Mouse (Mus musculus) thymus, postnatal 4 days (tissue): ENCODE data around the gene Smurf1.

Experiments
- DNase-seq: peaks from one replicate; pipeline ENCODE4 v3.0.0; 2021

The Smurf1 gene

GRCm38 (mm10) chr5:144860913-144861312 is 104.7 kb downstream of the Smurf1 start:
- no peak for DNase-seq

- no peak for DNase-seq
These were observed 106.4 kb downstream of the Smurf1 start for GRCm38 (mm10) chr5:144859284-144859683.

GRCm38 (mm10) chr5:144858527-144858926 is 107.1 kb downstream of the Smurf1 start:
- no peak for DNase-seq

DNA sequence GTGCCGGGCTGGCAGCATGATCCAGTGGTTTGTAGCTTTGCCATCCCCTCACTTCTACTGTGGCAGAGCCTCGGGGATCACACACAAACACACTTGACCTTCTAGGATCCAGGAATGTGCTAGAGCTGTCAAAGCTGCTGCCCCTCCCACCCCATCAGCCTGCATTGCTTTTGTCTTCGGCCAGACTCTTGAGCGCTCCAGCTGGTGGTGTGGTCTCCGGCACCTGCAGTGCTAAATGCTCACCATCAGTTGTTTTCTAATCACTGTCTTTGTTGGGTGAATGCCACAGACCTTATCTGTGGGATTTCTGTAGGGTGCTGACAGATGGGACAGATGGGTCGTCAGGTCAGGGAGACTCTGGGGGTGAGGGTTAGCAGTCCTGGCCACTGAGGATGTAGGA is 109.7 kb downstream of the Smurf1 start:
- DNase-seq = no peak

GRCm38 (mm10) chr5:144853931-144854330 is 111.7 kb downstream of the Smurf1 start:
- DNase-seq = no peak

DNA sequence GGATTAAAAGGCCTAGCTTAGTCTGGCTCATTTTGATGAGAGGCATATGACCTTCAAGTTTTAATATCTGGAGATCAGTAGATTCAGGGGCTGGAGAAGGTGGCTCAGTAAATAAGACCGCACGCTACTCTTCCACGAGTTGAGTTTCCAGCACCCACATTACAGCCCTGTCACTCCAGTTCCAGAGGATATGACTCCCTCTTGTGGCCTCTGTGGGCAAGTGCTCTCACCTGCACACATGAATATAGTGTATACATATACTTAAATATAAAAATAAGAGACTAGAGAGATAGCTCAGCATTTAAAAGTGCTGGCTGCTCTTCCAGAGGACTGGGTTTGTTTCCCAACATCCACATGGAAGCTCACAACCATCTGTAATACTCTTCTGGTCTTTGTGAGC is 113.8 kb downstream of the Smurf1 start:
- DNase-seq = no peak

DNA sequence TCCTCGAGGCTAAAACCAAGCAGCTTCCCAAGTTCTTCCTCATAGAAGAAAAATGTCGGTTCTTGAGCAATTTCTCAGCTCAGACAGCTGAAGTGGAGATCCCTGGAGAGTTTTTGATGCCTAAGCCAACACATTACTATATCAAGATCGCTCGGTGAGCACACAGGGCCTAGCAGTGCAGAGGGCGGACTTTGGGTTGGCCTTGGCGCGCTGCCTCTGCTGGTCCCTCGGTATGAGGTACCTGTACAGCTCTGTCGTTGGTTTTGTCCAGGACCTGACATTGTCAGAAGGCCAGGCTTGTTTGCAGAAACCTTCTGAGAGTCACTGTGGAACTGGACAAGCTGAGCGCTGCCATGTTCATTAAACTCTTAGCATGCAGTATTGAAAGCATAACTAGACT is 115.7 kb downstream of the Smurf1 start:
- no peak for DNase-seq

- DNase-seq = no peak
These were observed 116.9 kb downstream of the Smurf1 start for GRCm38 (mm10) chr5:144848735-144849134.

DNA sequence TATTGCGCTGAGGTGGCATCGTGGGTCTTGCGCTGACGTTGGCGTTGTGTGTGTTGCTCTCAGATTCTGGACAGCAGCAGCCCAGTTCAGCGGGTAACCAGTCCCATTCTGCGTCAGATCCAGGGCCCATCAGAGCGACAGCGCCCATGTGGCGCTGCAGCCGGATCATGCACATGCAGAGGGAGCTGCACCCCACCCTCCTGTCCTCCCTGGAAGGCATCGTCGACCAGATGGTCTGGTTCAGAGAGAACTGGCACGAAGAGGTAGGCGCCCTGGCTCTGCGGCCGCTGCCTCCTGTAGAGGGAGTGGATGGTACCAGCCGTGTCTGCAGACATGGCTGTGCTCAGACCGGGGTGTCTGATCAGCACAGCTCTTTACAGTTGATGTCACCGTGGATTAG is 120.3 kb downstream of the Smurf1 start:
- no peak for DNase-seq

DNA sequence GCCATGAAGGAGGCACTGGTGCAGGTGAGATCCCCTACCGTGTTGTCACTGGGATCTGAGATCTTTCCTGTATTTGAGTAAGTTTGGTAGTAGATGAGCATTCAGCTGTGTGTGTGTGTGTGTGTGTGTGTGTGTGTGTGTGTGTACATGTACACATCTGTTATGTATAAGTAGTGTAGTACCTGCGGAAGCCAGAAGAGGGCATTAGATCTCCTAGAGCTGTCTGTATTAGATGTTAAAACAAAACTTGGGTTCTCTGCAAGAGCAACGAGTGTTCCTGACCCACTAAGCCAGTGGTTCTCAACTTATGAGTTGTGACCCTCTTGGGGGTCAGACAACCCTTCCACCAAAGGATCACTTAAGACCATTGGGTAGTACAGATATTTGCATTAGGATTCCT is 129.5 kb downstream of the Smurf1 start:
- peak; percentile 25 for DNase-seq

DNA sequence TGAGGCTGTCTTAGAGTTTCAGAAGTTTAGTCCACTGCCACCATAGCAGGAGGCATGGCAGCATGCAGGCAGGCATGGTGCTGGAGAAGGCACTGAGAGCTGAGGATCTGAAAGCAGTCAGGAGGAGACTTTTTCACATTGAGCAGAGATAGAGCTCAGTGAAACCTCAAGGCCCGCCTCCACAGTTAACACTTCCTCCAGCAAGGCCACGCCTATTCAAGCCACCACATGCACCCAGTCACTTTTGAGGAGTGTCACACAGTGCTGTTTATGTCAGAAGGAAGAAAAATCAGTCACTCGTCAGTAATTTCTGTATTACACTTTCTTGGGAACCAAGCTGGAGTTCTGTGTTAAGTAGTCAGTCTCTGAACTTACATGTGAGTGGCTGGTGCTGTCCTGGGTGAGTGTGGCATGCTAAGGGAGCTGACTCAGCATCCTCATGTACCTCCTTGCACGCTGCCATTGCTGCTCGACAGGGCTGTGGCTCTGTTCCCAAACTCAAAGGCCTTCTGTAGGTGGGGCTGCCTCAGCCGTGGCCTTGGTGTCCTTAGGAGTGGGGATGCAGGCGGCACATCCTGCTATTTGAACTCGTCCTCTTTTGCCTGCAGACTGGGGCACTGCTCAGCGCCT is 133.7 kb downstream of the Smurf1 start:
- DNase-seq = no peak

- DNase-seq = no peak
These were observed 136.0 kb downstream of the Smurf1 start for GRCm38 (mm10) chr5:144829631-144830030.

DNA sequence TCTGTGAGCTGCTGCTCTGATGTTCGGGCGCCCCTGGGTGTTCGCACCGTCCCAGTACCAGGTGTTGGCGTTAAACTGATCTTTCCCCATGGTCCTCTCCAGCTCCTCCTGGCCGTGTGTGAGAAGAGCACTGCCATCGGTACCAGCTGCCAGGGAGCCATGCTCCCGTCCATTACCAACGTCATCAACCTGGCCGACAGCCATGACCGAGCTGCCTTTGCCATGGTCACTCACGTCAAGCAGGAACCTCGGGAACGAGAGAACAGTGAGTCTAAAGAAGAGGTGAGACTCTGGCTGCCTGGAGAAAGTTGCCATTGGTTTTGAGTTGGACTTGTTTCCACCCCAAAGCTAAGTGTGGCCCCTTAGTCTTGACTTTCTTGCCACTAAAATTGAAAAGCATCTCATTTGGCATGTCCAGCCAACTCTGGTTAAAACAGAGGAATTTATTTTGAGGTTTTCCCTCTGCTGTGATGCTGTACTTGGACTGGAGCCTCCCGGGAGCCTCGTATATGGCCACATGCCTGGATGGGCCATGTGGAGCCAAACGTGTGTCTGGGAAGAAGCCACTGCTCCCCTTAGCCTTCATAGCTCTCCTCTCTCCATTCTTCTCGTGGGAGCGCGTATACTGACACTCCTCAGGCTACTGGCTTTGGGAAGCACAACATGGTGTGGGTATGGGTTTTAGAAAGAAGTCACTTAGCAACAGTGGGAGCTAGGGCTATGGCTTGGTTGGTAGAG is 137.1 kb downstream of the Smurf1 start:
- no peak for DNase-seq
